Mouse (Mus musculus): ENCODE data around the gene Agap1. TPM values are rescaled to one million over a fixed set of nuclear protein-coding genes. Genes with fewer than 3 reads are reported as not detected.
A peak's percentile ranks its signal among the peaks of the same experiment; 100 is the strongest.

Agap1 gene
- polyA plus RNA-seq, 1 experiment = 31.6 TPM

DNA sequence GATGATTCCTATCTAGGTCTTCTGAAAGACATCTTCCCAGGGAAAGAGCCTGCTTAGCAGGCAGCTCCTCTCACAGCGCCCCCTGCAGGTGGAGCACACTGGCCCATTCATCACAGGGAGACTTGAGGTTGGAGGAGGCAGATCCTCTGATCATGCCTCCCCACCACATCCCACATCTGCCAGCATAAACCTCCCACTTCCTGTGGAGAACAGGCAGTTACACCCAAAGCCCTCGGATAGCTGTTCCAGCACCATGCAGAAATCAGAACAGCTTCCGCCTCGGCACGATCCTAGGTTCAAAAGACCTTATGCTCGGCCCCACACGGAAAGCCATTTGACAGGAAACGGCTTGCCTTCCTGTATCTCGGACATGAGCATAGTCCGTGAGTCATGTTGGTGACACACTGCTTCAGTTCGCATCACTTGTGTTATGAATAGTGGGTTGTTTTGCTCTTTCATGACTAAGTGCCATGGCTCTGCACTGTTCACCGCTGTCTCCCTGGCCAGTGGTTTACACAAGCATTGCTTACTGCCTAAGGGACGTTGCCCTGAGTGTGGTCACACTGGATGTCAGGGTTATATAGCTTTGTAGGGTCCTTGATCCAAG, 276.1 kb downstream of the Agap1 start:
- Histone ChIP-seq H3K36me3 (ENCODE audit: control insufficient read depth, insufficient read depth, low read length) (no peaks in the 10 kb centered on the region), H3K4me1 (ENCODE audit: control insufficient read depth, insufficient read depth, low read length) (no peaks in the 10 kb centered on the region), H3K4me3 (ENCODE audit: insufficient read depth, low read depth, low read length) (no peak overlapping the region), H3K27me3 (replicated peaks; ENCODE audit: control insufficient read depth, insufficient read depth, low read length) (no peaks in the 10 kb centered on the region), H3K27ac (ENCODE audit: insufficient read depth, low read depth, low read length) (no peak overlapping the region)
- TF ChIP-seq CTCF (conservative IDR thresholded peaks at IDR 0.05; ENCODE audit: insufficient read depth, insufficient read length, low read depth, low read length) (peak; percentile 54), POLR2A (IDR thresholded peaks at IDR 0.05; ENCODE audit: low read depth, low read length) (no peak)
- 74% methylated on average over 13 of the region's 13 CpGs for WGBS
- no peak for DNase-seq

DNA sequence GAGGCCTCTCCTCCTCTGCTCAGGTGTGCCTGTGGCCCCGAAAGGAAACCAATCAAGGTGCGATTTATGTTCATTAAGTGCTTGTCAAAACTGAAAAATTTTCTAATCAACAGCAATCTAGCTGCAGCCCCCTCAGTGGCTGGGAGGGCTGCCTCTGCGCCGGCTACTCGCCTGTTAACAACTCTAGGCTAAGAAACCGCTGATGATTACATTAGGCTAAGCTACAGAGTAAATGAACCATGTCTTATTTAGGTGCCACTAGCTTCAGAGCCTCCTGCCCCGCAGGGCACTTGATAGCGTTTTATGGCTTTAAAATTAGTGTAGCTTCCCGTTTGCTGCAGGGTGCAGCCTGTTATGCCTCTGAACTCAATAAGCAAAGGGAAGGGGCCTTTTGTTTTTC, 279.8 kb downstream of the Agap1 start:
- peaks cover 6% of the 10 kb centered on the region; the same call in 1 of the 2 replicates for H3K4me1 ChIP-seq (ENCODE audit: control insufficient read depth, insufficient read depth, low read length)
- TF ChIP-seq POLR2A (IDR thresholded peaks at IDR 0.05; ENCODE audit: low read depth, low read length) (no peak), CTCF (conservative IDR thresholded peaks at IDR 0.05; ENCODE audit: insufficient read depth, insufficient read length, low read depth, low read length) (no peak)
- no peak overlapping the region for H3K4me3 ChIP-seq (ENCODE audit: insufficient read depth, low read depth, low read length)
- no peak for DNase-seq
- no peaks in the 10 kb centered on the region for H3K36me3 ChIP-seq (ENCODE audit: control insufficient read depth, insufficient read depth, low read length)
- no peaks in the 10 kb centered on the region for H3K27me3 ChIP-seq (replicated peaks; ENCODE audit: control insufficient read depth, insufficient read depth, low read length)
- H3K27ac ChIP-seq (ENCODE audit: insufficient read depth, low read depth, low read length) = no peak overlapping the region
- WGBS = 64% methylated on average over 9 of the region's 9 CpGs

GRCm38 (mm10) chr1:89735146-89735545, 280.5 kb downstream of the Agap1 start:
- WGBS = 82% methylated on average over 6 of the region's 6 CpGs
- no peak for DNase-seq
- peaks cover 6% of the 10 kb centered on the region; the same call in 1 of the 2 replicates for H3K4me1 ChIP-seq (ENCODE audit: control insufficient read depth, insufficient read depth, low read length)

GRCm38 (mm10) chr1:89736021-89736420, 281.4 kb downstream of the Agap1 start:
- Histone ChIP-seq H3K4me1 (ENCODE audit: control insufficient read depth, insufficient read depth, low read length) (peaks cover 6% of the 10 kb centered on the region; the same call in 1 of the 2 replicates), H3K36me3 (ENCODE audit: control insufficient read depth, insufficient read depth, low read length) (no peaks in the 10 kb centered on the region), H3K4me3 (ENCODE audit: insufficient read depth, low read depth, low read length) (no peak overlapping the region), H3K27me3 (replicated peaks; ENCODE audit: control insufficient read depth, insufficient read depth, low read length) (no peaks in the 10 kb centered on the region), H3K27ac (ENCODE audit: insufficient read depth, low read depth, low read length) (no peak overlapping the region)
- no peak for TF ChIP-seq CTCF (conservative IDR thresholded peaks at IDR 0.05; ENCODE audit: insufficient read depth, insufficient read length, low read depth, low read length)
- TF ChIP-seq POLR2A (IDR thresholded peaks at IDR 0.05; ENCODE audit: low read depth, low read length) = no peak
- WGBS = 60% methylated on average over 6 of the region's 6 CpGs
- peak; percentile 75 for DNase-seq

More at GRCm38 (mm10) chr1:89735146-89735545, 280.5 kb downstream of the Agap1 start:
- Histone ChIP-seq H3K4me3 (ENCODE audit: insufficient read depth, low read depth, low read length) (no peak overlapping the region), H3K27me3 (replicated peaks; ENCODE audit: control insufficient read depth, insufficient read depth, low read length) (no peaks in the 10 kb centered on the region), H3K36me3 (ENCODE audit: control insufficient read depth, insufficient read depth, low read length) (no peaks in the 10 kb centered on the region), H3K27ac (ENCODE audit: insufficient read depth, low read depth, low read length) (no peak overlapping the region)
- TF ChIP-seq POLR2A (IDR thresholded peaks at IDR 0.05; ENCODE audit: low read depth, low read length) (no peak), CTCF (conservative IDR thresholded peaks at IDR 0.05; ENCODE audit: insufficient read depth, insufficient read length, low read depth, low read length) (no peak)

- 85% methylated on average over 17 of the region's 17 CpGs for WGBS
- Histone ChIP-seq H3K4me3 (ENCODE audit: insufficient read depth, low read depth, low read length) (no peak overlapping the region), H3K36me3 (ENCODE audit: control insufficient read depth, insufficient read depth, low read length) (no peaks in the 10 kb centered on the region), H3K4me1 (ENCODE audit: control insufficient read depth, insufficient read depth, low read length) (peaks cover 6% of the 10 kb centered on the region; the same call in 1 of the 2 replicates), H3K27me3 (replicated peaks; ENCODE audit: control insufficient read depth, insufficient read depth, low read length) (no peaks in the 10 kb centered on the region), H3K27ac (ENCODE audit: insufficient read depth, low read depth, low read length) (no peak overlapping the region)
- no peak for DNase-seq
- TF ChIP-seq CTCF (conservative IDR thresholded peaks at IDR 0.05; ENCODE audit: insufficient read depth, insufficient read length, low read depth, low read length) (no peak), POLR2A (IDR thresholded peaks at IDR 0.05; ENCODE audit: low read depth, low read length) (no peak)
Observed at GRCm38 (mm10) chr1:89739067-89739774, 284.6 kb downstream of the Agap1 start.

DNA sequence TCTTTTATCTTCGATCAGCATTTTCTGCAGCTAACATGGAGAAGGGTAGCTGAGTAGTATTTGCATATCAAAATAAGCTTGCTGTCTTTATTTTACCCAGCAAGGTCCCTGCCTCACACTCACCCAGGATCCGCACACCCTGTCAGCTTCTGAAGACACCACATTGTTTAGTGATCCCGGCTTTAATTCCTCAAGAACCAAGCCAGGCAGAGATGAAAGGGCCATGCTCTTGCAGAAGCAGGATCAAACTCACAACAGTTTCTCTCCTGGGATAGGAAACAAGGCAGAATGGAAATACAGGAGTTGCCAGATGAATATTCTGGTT, 285.1 kb downstream of the Agap1 start:
- DNase-seq = no peak
- H3K27ac ChIP-seq (ENCODE audit: insufficient read depth, low read depth, low read length) = no peak overlapping the region
- no peaks in the 10 kb centered on the region for H3K36me3 ChIP-seq (ENCODE audit: control insufficient read depth, insufficient read depth, low read length)
- H3K4me3 ChIP-seq (ENCODE audit: insufficient read depth, low read depth, low read length) = no peak overlapping the region
- no peaks in the 10 kb centered on the region for H3K27me3 ChIP-seq (replicated peaks; ENCODE audit: control insufficient read depth, insufficient read depth, low read length)
- 66% methylated on average over 3 of the region's 3 CpGs for WGBS
- TF ChIP-seq POLR2A (IDR thresholded peaks at IDR 0.05; ENCODE audit: low read depth, low read length) = no peak
- TF ChIP-seq CTCF (conservative IDR thresholded peaks at IDR 0.05; ENCODE audit: insufficient read depth, insufficient read length, low read depth, low read length) = no peak
- peaks cover 6% of the 10 kb centered on the region; the same call in 1 of the 2 replicates for H3K4me1 ChIP-seq (ENCODE audit: control insufficient read depth, insufficient read depth, low read length)

GRCm38 (mm10) chr1:89742359-89742758, 287.8 kb downstream of the Agap1 start:
- H3K4me1 ChIP-seq (ENCODE audit: control insufficient read depth, insufficient read depth, low read length) = no peaks in the 10 kb centered on the region
- no peaks in the 10 kb centered on the region for H3K27me3 ChIP-seq (replicated peaks; ENCODE audit: control insufficient read depth, insufficient read depth, low read length)
- TF ChIP-seq CTCF (conservative IDR thresholded peaks at IDR 0.05; ENCODE audit: insufficient read depth, insufficient read length, low read depth, low read length) (no peak), POLR2A (IDR thresholded peaks at IDR 0.05; ENCODE audit: low read depth, low read length) (no peak)
- H3K36me3 ChIP-seq (ENCODE audit: control insufficient read depth, insufficient read depth, low read length) = no peaks in the 10 kb centered on the region
- no peak for DNase-seq
- whole genome bisulfite sequencing = 70% methylated on average over 3 of the region's 3 CpGs
- no peak overlapping the region for H3K27ac ChIP-seq (ENCODE audit: insufficient read depth, low read depth, low read length)
- no peak overlapping the region for H3K4me3 ChIP-seq (ENCODE audit: insufficient read depth, low read depth, low read length)

All from kidney, adult 2 months (tissue).